Mouse (Mus musculus) erythroblast, embryonic 14.5 days (primary cell): ENCODE measurements around the gene Lhfpl3. TPM values are rescaled to one million over a fixed set of nuclear protein-coding genes. Genes with fewer than 3 reads are reported as not detected.

Experiments used
- H3K27me3 ChIP-seq: 2 replicates; pipeline ENCODE4 v1.6.1; 2012; ENCODE audit warnings: inconsistent platforms; ENCODE audit not compliant: control insufficient read depth
- H3K36me3 ChIP-seq: 2 replicates; pipeline ENCODE4 v1.6.1; 2012; ENCODE audit warnings: mild to moderate bottlenecking, inconsistent platforms; ENCODE audit not compliant: control insufficient read depth
- H3K4me1 ChIP-seq: 2 replicates; pipeline ENCODE4 v1.6.1; 2012; ENCODE audit warnings: inconsistent platforms; ENCODE audit not compliant: control insufficient read depth
- H3K4me3 ChIP-seq: replicated peaks from 2 replicates; pipeline ENCODE3; 2012; ENCODE audit warnings: moderate library complexity, mild to moderate bottlenecking, inconsistent platforms
- H3K9me3 ChIP-seq: 2 replicates; pipeline ENCODE4 v1.6.1; 2012; ENCODE audit warnings: low read length, inconsistent platforms, mixed read lengths; ENCODE audit not compliant: control insufficient read depth
- GATA1 ChIP-seq: IDR thresholded peaks from 2 replicates; pipeline ENCODE4 v1.6.1; 2012; ENCODE audit warnings: low read length, inconsistent platforms, mixed read lengths
- TAL1 ChIP-seq: IDR thresholded peaks from 3 replicates; pipeline ENCODE4 v1.6.1; 2012; ENCODE audit warnings: low read length, inconsistent platforms, mixed read lengths
- polyA plus RNA-seq: library from polyadenylated mRNA; stranded (reverse); fragments of >175 nt; gene quantifications from 2 replicates; pipeline ENCODE4 v1.2.3, GENCODE M21; 2012

Lhfpl3 gene
- polyA plus RNA-seq, 1 experiment: not detected

DNA sequence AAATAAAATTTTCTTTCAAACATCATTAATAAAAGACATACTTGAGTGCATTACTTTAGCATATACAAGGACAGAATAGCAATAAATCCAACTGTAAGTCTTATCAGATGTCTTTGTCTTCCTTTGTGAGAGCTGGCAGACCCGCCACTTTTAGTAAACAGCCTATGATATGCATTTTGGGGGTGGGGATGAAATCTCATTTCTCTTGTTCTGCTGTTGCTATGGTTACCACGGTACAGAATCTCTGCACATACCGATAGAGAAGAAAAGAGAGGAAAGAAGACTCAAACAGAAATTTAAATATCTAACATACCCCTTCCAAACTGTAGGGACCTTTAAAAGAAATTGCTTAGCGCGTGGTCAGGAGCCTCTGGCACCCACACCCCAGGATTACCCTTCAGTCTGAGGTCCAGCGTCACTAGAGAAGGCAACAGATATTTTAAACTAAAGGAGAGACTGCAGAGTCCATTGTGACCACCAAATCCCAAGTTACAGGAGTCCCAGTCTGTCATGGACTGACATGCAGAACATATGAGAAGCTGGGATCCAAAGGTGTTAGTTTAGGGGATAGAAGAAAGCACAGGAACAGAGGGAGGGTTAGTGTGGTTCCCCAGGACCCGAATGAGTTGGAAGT lies 151.9 kb downstream of the Lhfpl3 start:
- no peaks in the 10 kb centered on the region for H3K36me3 ChIP-seq
- no peaks in the 10 kb centered on the region for H3K27me3 ChIP-seq
- no peak overlapping the region for H3K4me3 ChIP-seq
- H3K9me3 ChIP-seq: no peaks in the 10 kb centered on the region
- TF ChIP-seq GATA1 (no peak), TAL1 (no peak)
- no peaks in the 10 kb centered on the region for H3K4me1 ChIP-seq

- Histone ChIP-seq H3K4me3 (no peak overlapping the region), H3K4me1 (no peaks in the 10 kb centered on the region), H3K27me3 (no peaks in the 10 kb centered on the region), H3K9me3 (no peaks in the 10 kb centered on the region), H3K36me3 (no peaks in the 10 kb centered on the region)
- TF ChIP-seq TAL1 (no peak), GATA1 (no peak)
Measured at GRCm38 (mm10) chr5:22898593-22898992, 152.7 kb downstream of the Lhfpl3 start.

DNA sequence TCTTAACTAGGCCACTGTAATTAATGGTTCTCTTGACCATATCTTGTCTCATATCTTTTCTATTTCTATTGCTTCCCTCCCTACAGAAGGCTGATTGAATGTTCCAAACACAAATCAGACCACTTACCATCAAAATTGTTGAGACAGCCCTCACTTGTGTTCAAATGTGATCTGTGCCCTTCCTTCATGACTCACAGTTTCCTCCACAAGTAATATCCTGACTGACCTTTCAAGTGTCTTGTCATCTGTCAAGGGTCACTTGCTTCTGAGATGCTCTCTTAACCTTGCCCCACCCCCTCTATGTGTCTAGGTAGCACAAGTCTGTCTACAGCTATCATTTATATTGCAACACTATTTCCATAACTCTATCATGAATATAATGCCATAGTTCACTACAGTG lies 154.1 kb downstream of the Lhfpl3 start:
- Histone ChIP-seq H3K4me1 (no peaks in the 10 kb centered on the region), H3K27me3 (no peaks in the 10 kb centered on the region), H3K4me3 (no peak overlapping the region), H3K9me3 (no peaks in the 10 kb centered on the region), H3K36me3 (no peaks in the 10 kb centered on the region)
- TF ChIP-seq TAL1 (no peak), GATA1 (no peak)

GRCm38 (mm10) chr5:22917197-22917596 lies 171.3 kb downstream of the Lhfpl3 start:
- no peaks in the 10 kb centered on the region for H3K36me3 ChIP-seq
- H3K9me3 ChIP-seq: no peaks in the 10 kb centered on the region
- TF ChIP-seq GATA1 (no peak), TAL1 (no peak)
- H3K4me3 ChIP-seq: no peak overlapping the region
- H3K4me1 ChIP-seq: no peaks in the 10 kb centered on the region
- H3K27me3 ChIP-seq: no peaks in the 10 kb centered on the region

DNA sequence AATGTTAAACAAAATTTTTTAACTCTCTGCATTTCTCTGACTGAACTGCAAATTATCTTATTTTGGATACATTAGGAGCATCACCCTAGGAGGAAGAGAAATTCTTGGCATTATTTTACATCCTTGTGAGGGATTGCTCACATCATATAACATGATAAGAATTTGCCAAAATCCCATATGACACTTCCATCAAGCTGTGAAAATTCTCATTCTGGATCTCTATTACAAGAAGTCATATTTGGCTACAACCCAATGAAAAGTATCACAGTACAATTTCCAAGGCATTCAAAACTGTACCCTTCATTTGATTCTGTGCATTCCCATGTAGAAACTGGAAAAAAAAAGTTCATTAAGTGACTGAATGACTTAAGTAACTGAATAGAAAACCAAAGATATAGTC lies 180.3 kb downstream of the Lhfpl3 start:
- Histone ChIP-seq H3K4me3 (no peak overlapping the region), H3K4me1 (no peaks in the 10 kb centered on the region), H3K9me3 (no peaks in the 10 kb centered on the region), H3K36me3 (no peaks in the 10 kb centered on the region), H3K27me3 (no peaks in the 10 kb centered on the region)
- TF ChIP-seq GATA1: no peak
- no peak for TF ChIP-seq TAL1

DNA sequence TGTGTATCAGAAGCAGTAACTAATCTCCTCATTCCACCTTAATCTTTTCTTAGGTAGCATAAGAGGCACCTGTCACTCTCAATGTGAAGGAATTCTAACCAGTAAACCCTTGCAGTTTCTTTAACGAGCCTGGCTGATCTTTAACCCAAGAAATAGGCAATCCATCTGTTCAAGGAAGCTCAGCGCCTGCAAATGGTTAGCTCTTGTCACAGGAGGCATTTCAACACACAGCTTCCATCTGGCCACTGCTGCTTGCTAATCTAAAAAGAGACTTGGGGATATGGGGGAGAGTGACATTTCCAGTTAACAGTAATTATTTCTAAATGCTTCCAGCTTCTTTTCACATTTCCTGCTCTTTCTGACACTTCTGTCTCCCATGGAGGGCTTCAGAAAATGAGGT lies 182.9 kb downstream of the Lhfpl3 start:
- Histone ChIP-seq H3K27me3 (no peaks in the 10 kb centered on the region), H3K4me1 (no peaks in the 10 kb centered on the region), H3K9me3 (no peaks in the 10 kb centered on the region), H3K36me3 (no peaks in the 10 kb centered on the region), H3K4me3 (no peak overlapping the region)
- TF ChIP-seq TAL1 (no peak), GATA1 (no peak)

DNA sequence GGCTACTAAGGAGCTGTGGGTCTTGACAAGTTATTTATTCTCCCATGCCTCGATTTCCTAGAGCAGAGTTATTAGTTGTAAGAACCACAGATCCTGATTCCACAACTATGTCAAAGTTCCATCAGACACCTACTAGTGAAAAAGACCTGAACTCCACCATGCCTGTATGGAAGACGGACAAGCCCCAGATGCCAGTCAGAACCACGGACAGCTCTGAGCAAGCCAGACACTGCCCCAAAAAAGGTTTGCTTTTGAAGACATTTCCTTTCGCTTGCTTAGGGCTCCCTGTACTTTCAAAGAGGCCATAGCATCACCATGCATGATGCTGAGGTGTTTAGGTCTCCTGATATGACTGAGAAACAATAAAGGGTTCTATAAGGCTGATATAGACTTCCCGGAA lies 197.4 kb downstream of the Lhfpl3 start:
- H3K4me3 ChIP-seq: no peak overlapping the region
- H3K27me3 ChIP-seq: no peaks in the 10 kb centered on the region
- H3K9me3 ChIP-seq: no peaks in the 10 kb centered on the region
- H3K4me1 ChIP-seq: no peaks in the 10 kb centered on the region
- TF ChIP-seq TAL1 (no peak), GATA1 (no peak)
- H3K36me3 ChIP-seq: no peaks in the 10 kb centered on the region

GRCm38 (mm10) chr5:22963300-22963699 lies 217.4 kb downstream of the Lhfpl3 start:
- no peak overlapping the region for H3K4me3 ChIP-seq
- TF ChIP-seq GATA1: no peak
- H3K27me3 ChIP-seq: no peaks in the 10 kb centered on the region
- H3K36me3 ChIP-seq: no peaks in the 10 kb centered on the region
- H3K9me3 ChIP-seq: no peaks in the 10 kb centered on the region; the same call in 1 of the 2 replicates
- no peaks in the 10 kb centered on the region for H3K4me1 ChIP-seq

DNA sequence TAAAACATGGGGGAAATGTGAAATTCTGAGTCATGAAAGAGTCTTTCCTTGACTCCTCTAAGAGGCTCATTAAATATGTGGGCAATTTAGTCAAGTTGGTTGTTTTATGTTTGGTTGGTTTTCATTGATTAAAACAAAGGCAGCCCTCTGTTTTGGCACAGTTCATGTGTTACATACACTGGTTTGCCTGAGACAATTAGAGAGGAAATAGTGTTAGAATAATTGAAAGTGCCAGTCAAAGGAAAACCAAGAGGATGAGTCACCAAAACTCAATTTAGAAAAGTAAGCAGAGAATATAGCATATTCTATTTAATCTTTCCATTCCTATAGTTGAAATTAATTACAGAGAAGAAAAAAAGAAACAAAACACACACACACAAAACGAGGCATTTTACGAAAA lies 240.9 kb downstream of the Lhfpl3 start:
- Histone ChIP-seq H3K27me3 (no peaks in the 10 kb centered on the region), H3K36me3 (no peaks in the 10 kb centered on the region), H3K4me3 (no peak overlapping the region), H3K9me3 (no peaks in the 10 kb centered on the region; the same call in 1 of the 2 replicates), H3K4me1 (no peaks in the 10 kb centered on the region)
- TF ChIP-seq TAL1 (no peak), GATA1 (no peak)

DNA sequence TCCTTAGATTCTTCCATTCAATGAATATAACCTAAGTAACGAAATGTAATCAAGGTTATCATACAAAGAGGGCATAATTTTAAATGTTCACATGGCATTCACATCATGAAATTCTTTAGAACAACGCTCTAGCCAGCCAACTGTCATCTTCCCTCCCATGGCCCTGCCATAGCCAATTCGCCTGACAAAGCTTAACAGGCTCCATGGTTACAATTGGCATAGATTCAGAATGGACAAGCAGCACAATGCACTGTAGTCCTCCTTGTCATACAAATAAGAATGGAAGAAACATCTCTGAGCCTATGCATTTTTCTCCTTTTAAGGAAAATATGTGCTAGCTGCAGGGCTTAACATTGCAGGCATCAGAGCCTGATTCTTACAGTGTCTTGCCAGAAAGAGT lies 254.0 kb downstream of the Lhfpl3 start:
- TF ChIP-seq GATA1: no peak
- no peaks in the 10 kb centered on the region for H3K4me1 ChIP-seq
- no peaks in the 10 kb centered on the region for H3K27me3 ChIP-seq
- H3K9me3 ChIP-seq: no peaks in the 10 kb centered on the region
- H3K4me3 ChIP-seq: no peak overlapping the region
- H3K36me3 ChIP-seq: no peaks in the 10 kb centered on the region
